Mouse (Mus musculus): ENCODE measurements around the gene Rnd1.
A peak's percentile ranks its signal among the peaks of the same experiment; 100 is the strongest.

DNA sequence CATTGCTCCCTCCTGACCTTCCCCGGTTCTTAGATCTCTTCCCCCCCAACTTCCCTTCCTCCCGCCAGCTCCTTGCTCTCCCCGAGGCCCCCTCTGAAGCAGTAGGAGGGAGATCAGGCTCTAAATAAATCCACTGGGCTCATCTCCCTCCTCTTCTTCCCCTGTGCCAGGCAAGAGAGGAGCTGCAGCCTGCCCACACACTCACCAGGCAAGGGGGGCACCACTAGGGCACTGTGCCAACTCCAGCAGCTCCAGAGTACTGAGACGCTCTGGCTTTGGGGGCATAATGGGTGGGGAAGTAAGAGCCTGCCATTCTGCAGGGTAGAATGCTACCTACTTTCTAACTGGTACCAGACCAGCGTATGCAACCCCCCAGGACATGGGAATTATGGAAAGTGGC, 40.7 kb downstream of the Rnd1 start:
- no peak for TF ChIP-seq CTCF (IDR thresholded peaks at IDR 0.05; ENCODE audit: insufficient read depth, low read depth, low read length)
- peak; percentile 45; the same call in 1 of the 2 replicates for TF ChIP-seq POLR2A (IDR thresholded peaks at IDR 0.05; ENCODE audit: insufficient read depth, low read depth, low read length)

Data from olfactory bulb, adult 2 months (tissue).